Mouse (Mus musculus): ENCODE measurements around the gene Rap1b. TPM values are rescaled to one million over a fixed set of nuclear protein-coding genes. Genes with fewer than 3 reads are reported as not detected.

Gene Rap1b
- total and polyA plus RNA-seq, 2 experiments from 2014 or later, result 66.0 to 140 TPM

DNA sequence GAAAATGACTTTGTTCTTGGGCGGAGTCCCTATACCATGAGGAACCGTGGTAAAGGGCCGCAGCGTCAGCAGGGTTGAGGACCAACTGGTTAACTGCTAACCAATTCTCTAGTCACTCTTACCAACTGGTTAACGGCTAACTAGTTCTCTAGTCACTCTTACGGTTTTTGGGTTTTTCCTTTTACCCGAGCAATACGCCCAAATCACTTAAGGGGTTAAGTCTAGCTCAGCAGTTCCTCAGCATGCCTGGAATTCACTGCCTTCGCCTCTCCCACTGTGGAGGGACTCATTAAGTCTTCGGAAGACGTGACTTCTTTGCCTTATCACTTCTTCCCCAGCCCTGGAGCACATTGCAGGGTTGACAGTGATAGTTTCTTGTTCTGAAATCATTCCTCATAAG is 35.3 kb downstream of the Rap1b start:
- no peak for TF ChIP-seq CTCF (IDR thresholded peaks at IDR 0.05)
- Histone ChIP-seq H3K9ac (replicated peaks; ENCODE audit: low read length, poor library complexity, severe bottlenecking) (no peak overlapping the region), H3K4me3 (ENCODE audit: low read depth, low read length) (no peak overlapping the region), H3K27me3 (ENCODE audit: insufficient read depth, low read length) (no peaks in the 10 kb centered on the region), H3K27ac (ENCODE audit: low read depth, low read length) (no peak overlapping the region), H3K4me2 (ENCODE audit: low read depth, low read length, poor library complexity, severe bottlenecking) (no peak overlapping the region), H3K9me3 (ENCODE audit: low read length) (no peaks in the 10 kb centered on the region), H3K36me3 (ENCODE audit: insufficient read depth, low read length) (peaks cover 13% of the 10 kb centered on the region), H3K4me1 (ENCODE audit: insufficient read depth, low read length) (no peaks in the 10 kb centered on the region)
- ATAC-seq (ENCODE audit: low FRiP score), result no peak
- DNase-seq (ENCODE audit: low spot score), result no peak
- 79% methylated on average over 11 of the region's 11 CpGs for WGBS

GRCm38 (mm10) chr10:117808068-117808467 is 37.8 kb downstream of the Rap1b start:
- H3K9ac ChIP-seq (replicated peaks; ENCODE audit: low read length, poor library complexity, severe bottlenecking), result no peak overlapping the region
- H3K27me3 ChIP-seq (ENCODE audit: insufficient read depth, low read length), result no peaks in the 10 kb centered on the region
- no peak for DNase-seq (ENCODE audit: low spot score)
- WGBS, result 85% methylated on average over 6 of the region's 6 CpGs
- no peak overlapping the region for H3K27ac ChIP-seq (ENCODE audit: low read depth, low read length)
- H3K36me3 ChIP-seq (ENCODE audit: insufficient read depth, low read length), result peaks cover 2% of the 10 kb centered on the region; the same call in 1 of the 2 replicates
- H3K9me3 ChIP-seq (ENCODE audit: low read length), result no peaks in the 10 kb centered on the region
- ATAC-seq (ENCODE audit: low FRiP score), result no peak
- no peak overlapping the region for H3K4me2 ChIP-seq (ENCODE audit: low read depth, low read length, poor library complexity, severe bottlenecking)
- H3K4me3 ChIP-seq (ENCODE audit: low read depth, low read length), result no peak overlapping the region
- H3K4me1 ChIP-seq (ENCODE audit: insufficient read depth, low read length), result no peaks in the 10 kb centered on the region
- TF ChIP-seq CTCF (IDR thresholded peaks at IDR 0.05), result no peak

DNA sequence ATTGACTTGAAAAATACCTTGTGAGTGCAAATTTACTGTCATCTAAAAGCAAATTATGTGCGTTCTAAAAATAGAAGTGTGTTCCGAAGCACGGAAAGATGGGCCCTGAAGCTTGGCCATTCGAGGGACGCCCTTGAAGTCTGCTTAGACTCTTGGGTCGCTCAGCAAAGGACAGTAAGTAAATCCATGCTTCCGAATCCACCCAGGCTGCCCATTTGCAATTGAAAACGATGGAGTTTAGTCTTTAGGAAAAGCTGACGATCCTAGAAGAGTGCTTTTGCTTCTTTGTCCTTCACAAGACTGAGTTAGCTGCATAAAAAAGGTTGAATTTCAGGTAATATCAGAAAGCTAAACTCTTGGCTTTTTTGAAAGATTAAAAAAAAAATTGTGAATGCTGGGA is 39.9 kb downstream of the Rap1b start:
- no peak for DNase-seq (ENCODE audit: low spot score)
- H3K27ac ChIP-seq (ENCODE audit: low read depth, low read length), result no peak overlapping the region
- H3K4me2 ChIP-seq (ENCODE audit: low read depth, low read length, poor library complexity, severe bottlenecking), result no peak overlapping the region
- 52% methylated on average over 9 of the region's 9 CpGs for WGBS
- TF ChIP-seq CTCF (IDR thresholded peaks at IDR 0.05), result no peak
- H3K36me3 ChIP-seq (ENCODE audit: insufficient read depth, low read length), result no peaks in the 10 kb centered on the region
- H3K4me3 ChIP-seq (ENCODE audit: low read depth, low read length), result no peak overlapping the region
- no peaks in the 10 kb centered on the region for H3K27me3 ChIP-seq (ENCODE audit: insufficient read depth, low read length)
- ATAC-seq (ENCODE audit: low FRiP score), result no peak
- no peaks in the 10 kb centered on the region for H3K9me3 ChIP-seq (ENCODE audit: low read length)
- no peak overlapping the region for H3K9ac ChIP-seq (replicated peaks; ENCODE audit: low read length, poor library complexity, severe bottlenecking)
- no peaks in the 10 kb centered on the region for H3K4me1 ChIP-seq (ENCODE audit: insufficient read depth, low read length)

GRCm38 (mm10) chr10:117803870-117804850 is 41.7 kb downstream of the Rap1b start:
- Histone ChIP-seq H3K36me3 (ENCODE audit: insufficient read depth, low read length) (no peaks in the 10 kb centered on the region), H3K27ac (ENCODE audit: low read depth, low read length) (no peak overlapping the region), H3K4me1 (ENCODE audit: insufficient read depth, low read length) (no peaks in the 10 kb centered on the region), H3K4me3 (ENCODE audit: low read depth, low read length) (no peak overlapping the region), H3K9ac (replicated peaks; ENCODE audit: low read length, poor library complexity, severe bottlenecking) (no peak overlapping the region), H3K27me3 (ENCODE audit: insufficient read depth, low read length) (no peaks in the 10 kb centered on the region), H3K4me2 (ENCODE audit: low read depth, low read length, poor library complexity, severe bottlenecking) (no peak overlapping the region), H3K9me3 (ENCODE audit: low read length) (no peaks in the 10 kb centered on the region)
- ATAC-seq (ENCODE audit: low FRiP score), result no peak
- no peak for DNase-seq (ENCODE audit: low spot score)
- TF ChIP-seq CTCF (IDR thresholded peaks at IDR 0.05), result no peak
- 91% methylated on average over 31 of the region's 31 CpGs for WGBS

GRCm38 (mm10) chr10:117801886-117802285 is 43.9 kb downstream of the Rap1b start:
- DNase-seq (ENCODE audit: low spot score) (no peak), ATAC-seq (ENCODE audit: low FRiP score) (no peak)
- no peak overlapping the region for H3K4me3 ChIP-seq (ENCODE audit: low read depth, low read length)
- no peak overlapping the region for H3K4me2 ChIP-seq (ENCODE audit: low read depth, low read length, poor library complexity, severe bottlenecking)
- WGBS, result 95% methylated on average over 9 of the region's 9 CpGs
- TF ChIP-seq CTCF (IDR thresholded peaks at IDR 0.05), result no peak
- H3K27ac ChIP-seq (ENCODE audit: low read depth, low read length), result no peak overlapping the region
- H3K36me3 ChIP-seq (ENCODE audit: insufficient read depth, low read length), result no peaks in the 10 kb centered on the region
- H3K9ac ChIP-seq (replicated peaks; ENCODE audit: low read length, poor library complexity, severe bottlenecking), result no peak overlapping the region
- no peaks in the 10 kb centered on the region for H3K9me3 ChIP-seq (ENCODE audit: low read length)
- H3K4me1 ChIP-seq (ENCODE audit: insufficient read depth, low read length), result no peaks in the 10 kb centered on the region
- H3K27me3 ChIP-seq (ENCODE audit: insufficient read depth, low read length), result no peaks in the 10 kb centered on the region

- Histone ChIP-seq H3K9me3 (ENCODE audit: low read length) (no peaks in the 10 kb centered on the region), H3K4me1 (ENCODE audit: insufficient read depth, low read length) (no peaks in the 10 kb centered on the region), H3K4me2 (ENCODE audit: low read depth, low read length, poor library complexity, severe bottlenecking) (no peak overlapping the region), H3K36me3 (ENCODE audit: insufficient read depth, low read length) (no peaks in the 10 kb centered on the region), H3K9ac (replicated peaks; ENCODE audit: low read length, poor library complexity, severe bottlenecking) (no peak overlapping the region), H3K27me3 (ENCODE audit: insufficient read depth, low read length) (no peaks in the 10 kb centered on the region), H3K4me3 (ENCODE audit: low read depth, low read length) (no peak overlapping the region), H3K27ac (ENCODE audit: low read depth, low read length) (no peak overlapping the region)
- no peak for TF ChIP-seq CTCF (IDR thresholded peaks at IDR 0.05)
- 95% methylated on average over 11 of the region's 11 CpGs for WGBS
- DNase-seq (ENCODE audit: low spot score) (no peak), ATAC-seq (ENCODE audit: low FRiP score) (no peak)
Observed at GRCm38 (mm10) chr10:117799806-117800205, 46.0 kb downstream of the Rap1b start.
